Mouse (Mus musculus): ENCODE data around the gene Manba. TPM values are rescaled to one million over a fixed set of nuclear protein-coding genes. Genes with fewer than 3 reads are reported as not detected.

Manba gene
- polyA plus RNA-seq, 2 experiments: 4.2 to 6.5 TPM

DNA sequence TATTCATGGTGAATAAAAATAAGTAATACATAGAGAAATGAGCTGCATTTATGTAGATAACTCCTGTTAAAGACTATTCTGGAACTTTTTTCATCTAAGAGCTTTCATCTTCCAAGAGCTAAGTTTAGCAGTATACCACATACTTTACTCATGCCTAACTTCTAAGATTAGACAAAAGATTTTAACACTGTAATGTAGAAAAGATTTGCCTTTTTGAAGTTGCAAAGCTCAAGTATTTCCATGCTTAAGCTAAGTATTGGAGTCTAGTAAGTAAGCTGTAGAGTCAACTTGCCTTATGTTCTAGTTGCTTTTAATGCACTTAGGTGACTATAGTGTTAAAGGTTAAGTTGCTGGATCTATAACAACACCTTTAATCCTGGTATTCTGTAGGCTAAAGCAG is 26.4 kb upstream of the Manba start:
- Histone ChIP-seq H3K4me2 (replicated peaks; ENCODE audit: low read depth, low read length, severe bottlenecking) (no peak overlapping the region), H3K4me3 (replicated peaks; ENCODE audit: low read length) (no peak overlapping the region), H3K36me3 (ENCODE audit: control insufficient read depth, insufficient read depth, low read length) (peaks cover 68% of the 10 kb centered on the region), H3K9ac (ENCODE audit: low read depth, low read length, severe bottlenecking) (no peak overlapping the region), H3K27ac (replicated peaks; ENCODE audit: low read depth, low read length) (no peak overlapping the region), H3K27me3 (ENCODE audit: control insufficient read depth, insufficient read depth, low read length) (no peaks in the 10 kb centered on the region), H3K9me3 (ENCODE audit: control insufficient read depth, low read length) (no peaks in the 10 kb centered on the region), H3K4me1 (ENCODE audit: control insufficient read depth, insufficient read depth, low read length) (no peaks in the 10 kb centered on the region)
- no peak for TF ChIP-seq POLR2A (IDR thresholded peaks at IDR 0.05; ENCODE audit: borderline replicate concordance, extremely low read depth, insufficient read depth, insufficient read length)
- DNase-seq (ENCODE audit: low spot score) (no peak), ATAC-seq (ENCODE audit: low FRiP score, low read depth) (no peak)

DNA sequence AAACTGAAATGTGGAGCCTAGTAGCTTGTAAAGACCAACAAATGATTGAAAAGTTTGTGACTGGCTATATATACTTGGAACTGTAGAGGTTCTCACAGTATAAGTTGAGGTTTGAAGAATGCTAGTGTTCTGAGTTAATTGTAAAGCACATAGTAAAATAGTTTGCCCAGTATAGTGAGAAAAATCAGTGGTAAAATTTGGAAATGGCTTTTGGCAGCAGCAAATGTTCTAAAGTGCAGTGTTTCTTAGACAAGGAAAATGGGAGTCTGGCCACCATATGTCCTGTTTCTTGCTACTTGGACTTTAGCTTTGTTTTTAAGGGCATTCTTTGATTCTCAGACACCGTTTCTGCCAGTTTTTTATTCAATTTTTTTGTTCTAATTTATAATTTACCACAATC is 17.0 kb upstream of the Manba start:
- H3K9ac ChIP-seq (ENCODE audit: low read depth, low read length, severe bottlenecking): no peak overlapping the region
- peaks cover 15% of the 10 kb centered on the region for H3K4me1 ChIP-seq (ENCODE audit: control insufficient read depth, insufficient read depth, low read length)
- no peaks in the 10 kb centered on the region for H3K9me3 ChIP-seq (ENCODE audit: control insufficient read depth, low read length)
- H3K4me2 ChIP-seq (replicated peaks; ENCODE audit: low read depth, low read length, severe bottlenecking): no peak overlapping the region
- WGBS: 44% methylated on average over 1 of the region's 1 CpGs
- H3K27ac ChIP-seq (replicated peaks; ENCODE audit: low read depth, low read length): no peak overlapping the region
- peaks cover 19% of the 10 kb centered on the region for H3K36me3 ChIP-seq (ENCODE audit: control insufficient read depth, insufficient read depth, low read length)
- no peaks in the 10 kb centered on the region for H3K27me3 ChIP-seq (ENCODE audit: control insufficient read depth, insufficient read depth, low read length)
- no peak for TF ChIP-seq POLR2A (IDR thresholded peaks at IDR 0.05; ENCODE audit: borderline replicate concordance, extremely low read depth, insufficient read depth, insufficient read length)
- no peak overlapping the region for H3K4me3 ChIP-seq (replicated peaks; ENCODE audit: low read length)
- peak; percentile 29 for DNase-seq (ENCODE audit: low spot score)
- no peak for ATAC-seq (ENCODE audit: low FRiP score, low read depth)

DNA sequence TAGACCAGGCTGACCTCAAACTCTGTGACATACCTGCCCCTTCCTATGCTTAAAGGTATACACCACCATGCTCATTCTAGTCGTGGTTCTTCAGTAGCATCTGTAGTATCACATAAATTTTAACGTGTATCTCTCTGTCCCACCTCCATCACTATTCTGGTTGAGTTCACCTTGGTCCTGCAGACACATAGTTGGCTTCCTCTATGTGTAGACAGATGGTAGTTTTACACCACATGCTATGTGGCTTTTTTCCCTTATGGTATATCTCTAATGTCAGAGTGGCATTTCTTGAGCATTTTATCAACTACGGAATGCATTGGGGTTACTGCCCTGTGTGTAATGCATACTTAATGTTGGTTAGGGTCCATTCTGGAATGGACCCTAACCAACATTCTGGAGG is 16.3 kb upstream of the Manba start:
- Histone ChIP-seq H3K27me3 (ENCODE audit: control insufficient read depth, insufficient read depth, low read length) (no peaks in the 10 kb centered on the region), H3K36me3 (ENCODE audit: control insufficient read depth, insufficient read depth, low read length) (peaks cover 14% of the 10 kb centered on the region; the same call in 1 of the 2 replicates), H3K27ac (replicated peaks; ENCODE audit: low read depth, low read length) (no peak overlapping the region), H3K4me2 (replicated peaks; ENCODE audit: low read depth, low read length, severe bottlenecking) (no peak overlapping the region), H3K9ac (ENCODE audit: low read depth, low read length, severe bottlenecking) (no peak overlapping the region), H3K4me3 (replicated peaks; ENCODE audit: low read length) (no peak overlapping the region), H3K9me3 (ENCODE audit: control insufficient read depth, low read length) (no peaks in the 10 kb centered on the region), H3K4me1 (ENCODE audit: control insufficient read depth, insufficient read depth, low read length) (peaks cover 15% of the 10 kb centered on the region)
- no peak for TF ChIP-seq POLR2A (IDR thresholded peaks at IDR 0.05; ENCODE audit: borderline replicate concordance, extremely low read depth, insufficient read depth, insufficient read length)
- DNase-seq (ENCODE audit: low spot score): no peak
- ATAC-seq (ENCODE audit: low FRiP score, low read depth): no peak
- 53% methylated on average over 3 of the region's 3 CpGs for WGBS

DNA sequence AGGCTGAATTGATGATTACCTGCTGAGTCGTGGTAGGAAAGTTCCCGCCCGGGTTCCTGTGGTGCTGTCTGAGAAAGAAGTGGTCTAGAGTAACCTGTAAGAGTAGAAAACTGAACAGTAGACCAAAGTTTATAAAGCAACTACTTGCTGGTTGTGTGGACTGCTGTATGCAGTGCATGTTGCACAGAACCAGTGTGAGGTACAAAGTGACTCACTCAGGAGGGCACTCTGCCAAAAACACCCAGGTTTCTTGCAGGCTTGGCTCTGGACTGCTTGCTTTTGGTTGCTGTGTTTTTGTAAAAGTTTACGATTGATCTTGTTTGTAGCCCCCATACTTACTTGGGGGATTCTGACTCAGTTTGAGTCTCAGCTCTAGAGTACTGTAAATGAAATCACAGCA is 15.4 kb upstream of the Manba start:
- peak; percentile 69; the same call in 1 of the 2 replicates for ATAC-seq (ENCODE audit: low FRiP score, low read depth)
- DNase-seq (ENCODE audit: low spot score): peak; percentile 77
- Histone ChIP-seq H3K4me2 (replicated peaks; ENCODE audit: low read depth, low read length, severe bottlenecking) (no peak overlapping the region; the same call in 1 of the 2 replicates), H3K27me3 (ENCODE audit: control insufficient read depth, insufficient read depth, low read length) (no peaks in the 10 kb centered on the region), H3K9ac (ENCODE audit: low read depth, low read length, severe bottlenecking) (no peak overlapping the region), H3K36me3 (ENCODE audit: control insufficient read depth, insufficient read depth, low read length) (peaks cover 6% of the 10 kb centered on the region; the same call in 1 of the 2 replicates), H3K9me3 (ENCODE audit: control insufficient read depth, low read length) (no peaks in the 10 kb centered on the region), H3K4me1 (ENCODE audit: control insufficient read depth, insufficient read depth, low read length) (peaks cover 15% of the 10 kb centered on the region), H3K27ac (replicated peaks; ENCODE audit: low read depth, low read length) (peak overlapping the region; percentile 55; the same call in 1 of the 2 replicates), H3K4me3 (replicated peaks; ENCODE audit: low read length) (no peak overlapping the region)
- no peak for TF ChIP-seq POLR2A (IDR thresholded peaks at IDR 0.05; ENCODE audit: borderline replicate concordance, extremely low read depth, insufficient read depth, insufficient read length)
- 13% methylated on average over 4 of the region's 4 CpGs for WGBS

DNA sequence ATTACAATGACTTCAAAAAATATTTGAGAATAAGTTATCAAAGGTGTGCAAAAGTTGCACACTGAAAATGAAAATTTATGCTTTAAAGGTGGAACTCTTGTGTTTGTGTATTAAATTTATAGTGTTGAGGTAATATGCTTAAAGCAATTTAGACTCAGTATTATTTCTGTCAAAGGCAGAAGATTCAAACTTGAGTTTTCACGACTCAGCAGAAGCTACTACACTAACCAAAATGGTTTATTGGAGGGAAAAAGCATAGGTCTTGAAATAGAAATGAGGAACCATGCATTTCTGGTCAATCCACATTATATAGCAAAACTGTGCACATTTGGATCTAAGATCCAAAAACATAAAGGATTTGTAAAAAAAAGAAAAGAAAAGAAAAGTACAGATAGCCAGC is 14.6 kb upstream of the Manba start:
- no peaks in the 10 kb centered on the region for H3K9me3 ChIP-seq (ENCODE audit: control insufficient read depth, low read length)
- 76% methylated on average over 1 of the region's 1 CpGs for WGBS
- DNase-seq (ENCODE audit: low spot score) (no peak), ATAC-seq (ENCODE audit: low FRiP score, low read depth) (no peak)
- no peak overlapping the region for H3K4me2 ChIP-seq (replicated peaks; ENCODE audit: low read depth, low read length, severe bottlenecking)
- no peak overlapping the region for H3K4me3 ChIP-seq (replicated peaks; ENCODE audit: low read length)
- no peak overlapping the region for H3K9ac ChIP-seq (ENCODE audit: low read depth, low read length, severe bottlenecking)
- no peak overlapping the region for H3K27ac ChIP-seq (replicated peaks; ENCODE audit: low read depth, low read length)
- no peaks in the 10 kb centered on the region for H3K27me3 ChIP-seq (ENCODE audit: control insufficient read depth, insufficient read depth, low read length)
- no peak for TF ChIP-seq POLR2A (IDR thresholded peaks at IDR 0.05; ENCODE audit: borderline replicate concordance, extremely low read depth, insufficient read depth, insufficient read length)
- H3K36me3 ChIP-seq (ENCODE audit: control insufficient read depth, insufficient read depth, low read length): peaks cover 4% of the 10 kb centered on the region; the same call in 1 of the 2 replicates
- H3K4me1 ChIP-seq (ENCODE audit: control insufficient read depth, insufficient read depth, low read length): peaks cover 15% of the 10 kb centered on the region

DNA sequence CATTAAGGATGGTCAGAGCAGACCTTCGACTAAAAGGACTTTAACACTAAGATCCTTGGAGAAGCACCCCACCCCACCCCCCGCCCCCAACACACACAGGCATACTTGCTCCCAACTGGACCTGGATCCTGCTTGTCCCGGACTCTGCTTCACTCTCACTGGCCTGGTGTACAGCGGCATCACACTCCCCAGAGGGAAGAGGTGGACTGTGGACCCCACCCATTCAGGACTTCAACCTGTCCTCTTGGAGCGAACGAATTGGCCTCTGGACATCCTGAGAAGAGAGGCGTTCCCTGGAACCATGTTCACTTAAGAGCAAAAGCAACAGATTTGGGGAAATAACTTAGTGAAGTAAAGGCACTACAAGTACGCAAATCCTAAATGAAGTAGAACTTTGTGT is 10.4 kb upstream of the Manba start:
- WGBS: 83% methylated on average over 8 of the region's 8 CpGs
- H3K9ac ChIP-seq (ENCODE audit: low read depth, low read length, severe bottlenecking): no peak overlapping the region
- DNase-seq (ENCODE audit: low spot score) (no peak), ATAC-seq (ENCODE audit: low FRiP score, low read depth) (no peak)
- peaks cover 5% of the 10 kb centered on the region; the same call in 1 of the 2 replicates for H3K4me1 ChIP-seq (ENCODE audit: control insufficient read depth, insufficient read depth, low read length)
- H3K27me3 ChIP-seq (ENCODE audit: control insufficient read depth, insufficient read depth, low read length): no peaks in the 10 kb centered on the region
- H3K4me3 ChIP-seq (replicated peaks; ENCODE audit: low read length): no peak overlapping the region
- H3K27ac ChIP-seq (replicated peaks; ENCODE audit: low read depth, low read length): no peak overlapping the region
- TF ChIP-seq POLR2A (IDR thresholded peaks at IDR 0.05; ENCODE audit: borderline replicate concordance, extremely low read depth, insufficient read depth, insufficient read length): no peak
- H3K9me3 ChIP-seq (ENCODE audit: control insufficient read depth, low read length): no peaks in the 10 kb centered on the region
- H3K36me3 ChIP-seq (ENCODE audit: control insufficient read depth, insufficient read depth, low read length): no peaks in the 10 kb centered on the region
- H3K4me2 ChIP-seq (replicated peaks; ENCODE audit: low read depth, low read length, severe bottlenecking): no peak overlapping the region
